Mouse (Mus musculus): Measurements from ENCODE around the gene Gm14632.
"Not testable (repeated sequence)": the region's sequence is repeated elsewhere in the genome, so short reads cannot be mapped to it uniquely, and the experiment has no call there.

Gm14632 gene

GRCm38 (mm10) chrX:30329472-30329871 is at the start of gene Gm14632:
Gene Gm14632, plus strand, starts transcription at chrX:30329772.
- in situ Hi-C loops (cut with MboI, MseI), result not testable (repeated sequence)
